Mouse (Mus musculus) neural tube, embryonic 15.5 days (tissue): ENCODE results near the gene Taf3. TPM values are rescaled to one million over a fixed set of nuclear protein-coding genes. Genes with fewer than 3 reads are reported as not detected.

Experiments
- ATAC-seq: fragments of 200-750 bp; cut with Nextera tagmentation; 2 replicates; pipeline ENCODE4 v1.8.0; 2017; ENCODE audit warnings: mild to moderate bottlenecking, moderate TSS enrichment, moderate library complexity; ENCODE audit not compliant: low FRiP score
- H3K27ac ChIP-seq: fragments of 300-500 bp; sonication (generic); replicated peaks from 2 replicates; pipeline ENCODE4 v1.5.1; 2015; ENCODE audit warnings: mild to moderate bottlenecking, inconsistent platforms
- H3K27me3 ChIP-seq: fragments of 300-500 bp; sonication (generic); replicated peaks from 2 replicates; pipeline ENCODE4 v1.6.1; 2015; ENCODE audit warnings: inconsistent platforms
- H3K36me3 ChIP-seq: fragments of 300-500 bp; sonication (generic); 2 replicates; pipeline ENCODE4 v1.6.1; 2015; ENCODE audit warnings: inconsistent platforms
- H3K4me1 ChIP-seq: fragments of 300-500 bp; sonication (generic); 2 replicates; pipeline ENCODE4 v1.6.1; 2015; ENCODE audit warnings: inconsistent platforms
- H3K4me2 ChIP-seq: fragments of 300-500 bp; sonication (generic); 2 replicates; pipeline ENCODE4 v1.6.1; 2015; ENCODE audit warnings: inconsistent platforms, mild to moderate bottlenecking, moderate library complexity
- H3K4me3 ChIP-seq: fragments of 300-500 bp; sonication (generic); replicated peaks from 2 replicates; pipeline ENCODE4 v1.5.1; 2015; ENCODE audit warnings: mild to moderate bottlenecking, inconsistent platforms
- H3K9ac ChIP-seq: fragments of 300-500 bp; sonication (generic); replicated peaks from 2 replicates; pipeline ENCODE4 v1.6.1; 2015; ENCODE audit warnings: mild to moderate bottlenecking, inconsistent platforms
- H3K9me3 ChIP-seq: fragments of 300-500 bp; sonication (generic); replicated peaks from 2 replicates; pipeline ENCODE4 v1.6.1; 2016; ENCODE audit warnings: inconsistent platforms
- WGBS: fragments of 180-500 bp; shearing (Covaris S2); methylation state at CpG from one replicate; pipeline ENCODE4 v1.1.7; 2015; ENCODE audit warnings: mixed read lengths; 5-methylcytosine and 5-hydroxymethylcytosine counted together
- polyA plus RNA-seq: library from polyadenylated mRNA; unstranded; fragments of >200 nt; fragmentation: Nextera tagmentation; extraction: Ambion mirVana; gene quantifications from 2 replicates; pipeline ENCODE4 v1.2.1, GENCODE M21; 2015

Gene Taf3
- polyA plus RNA-seq, 1 experiment from 2014 or later = 12.0 TPM

DNA sequence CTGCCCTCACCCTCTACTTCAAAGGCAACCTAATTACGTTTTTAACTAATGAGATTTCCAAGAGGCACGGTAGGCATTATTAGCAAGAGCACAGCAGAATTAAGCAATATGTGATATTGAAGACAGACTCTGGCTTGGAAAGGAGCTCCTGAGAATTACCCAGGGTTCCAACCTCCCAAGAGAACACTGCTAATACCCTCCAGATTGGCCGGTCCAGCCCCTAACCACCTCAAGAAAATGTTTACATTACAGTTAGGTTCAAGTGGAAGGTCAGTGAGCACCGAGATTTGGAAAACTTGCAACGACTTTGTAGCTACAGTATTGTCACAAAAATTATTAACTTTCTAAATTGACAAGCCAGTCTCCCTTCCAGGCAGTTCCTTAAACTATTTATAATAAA lies 66.0 kb downstream of the Taf3 start:
- H3K27me3 ChIP-seq = no peaks in the 10 kb centered on the region
- no peak overlapping the region for H3K27ac ChIP-seq
- H3K9ac ChIP-seq = no peak overlapping the region
- H3K4me1 ChIP-seq = peaks cover 6% of the 10 kb centered on the region
- 48% methylated on average over 5 of the region's 5 CpGs for WGBS
- no peaks in the 10 kb centered on the region for H3K9me3 ChIP-seq
- no peaks in the 10 kb centered on the region for H3K36me3 ChIP-seq
- no peak for ATAC-seq
- no peak overlapping the region for H3K4me3 ChIP-seq
- H3K4me2 ChIP-seq = no peak overlapping the region

DNA sequence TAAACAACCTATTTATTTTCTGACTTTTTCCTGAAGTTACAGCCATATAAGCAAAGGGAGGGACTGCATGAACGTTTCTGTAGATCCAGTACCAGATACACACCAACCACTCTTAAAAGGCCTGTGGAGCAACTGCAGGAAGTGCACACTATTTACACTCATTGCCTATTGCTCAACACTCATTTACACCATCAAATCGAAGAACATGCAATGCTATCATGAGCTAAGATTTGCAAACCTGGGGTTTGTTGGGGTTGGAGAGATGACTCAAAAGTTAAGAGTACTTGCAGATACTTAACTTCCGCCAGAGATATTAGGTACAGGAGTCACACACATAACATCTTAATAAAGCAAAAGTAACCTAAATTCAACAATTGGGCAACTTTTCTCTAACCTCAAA lies 76.5 kb downstream of the Taf3 start:
- no peak overlapping the region for H3K27ac ChIP-seq
- no peak overlapping the region for H3K4me2 ChIP-seq
- no peaks in the 10 kb centered on the region for H3K36me3 ChIP-seq
- no peak overlapping the region for H3K9ac ChIP-seq
- no peak overlapping the region for H3K4me3 ChIP-seq
- ATAC-seq = no peak
- peaks cover 4% of the 10 kb centered on the region; the same call in 1 of the 2 replicates for H3K4me1 ChIP-seq
- no peaks in the 10 kb centered on the region for H3K27me3 ChIP-seq
- WGBS = 83% methylated on average over 3 of the region's 3 CpGs
- H3K9me3 ChIP-seq = no peaks in the 10 kb centered on the region

DNA sequence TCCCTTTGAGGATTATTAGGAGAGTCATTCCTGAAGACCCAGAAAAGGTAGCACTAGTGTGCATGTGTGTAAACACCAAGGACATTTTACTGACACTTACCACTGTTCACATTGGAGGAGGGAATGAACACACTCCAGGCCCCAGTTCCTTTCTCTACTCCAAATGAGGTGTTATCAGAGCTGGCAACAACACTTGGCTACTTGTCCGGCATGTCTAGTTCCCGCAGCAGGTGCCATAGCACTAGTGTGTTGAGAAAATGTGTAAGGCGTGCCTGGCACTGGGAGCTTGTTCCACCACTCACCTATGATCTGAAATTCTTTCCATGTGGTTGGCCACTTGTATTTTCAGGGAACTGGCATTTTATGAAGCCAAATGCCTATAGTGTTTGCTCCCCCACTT lies 77.8 kb downstream of the Taf3 start:
- Histone ChIP-seq H3K4me2 (no peak overlapping the region), H3K36me3 (no peaks in the 10 kb centered on the region)

DNA sequence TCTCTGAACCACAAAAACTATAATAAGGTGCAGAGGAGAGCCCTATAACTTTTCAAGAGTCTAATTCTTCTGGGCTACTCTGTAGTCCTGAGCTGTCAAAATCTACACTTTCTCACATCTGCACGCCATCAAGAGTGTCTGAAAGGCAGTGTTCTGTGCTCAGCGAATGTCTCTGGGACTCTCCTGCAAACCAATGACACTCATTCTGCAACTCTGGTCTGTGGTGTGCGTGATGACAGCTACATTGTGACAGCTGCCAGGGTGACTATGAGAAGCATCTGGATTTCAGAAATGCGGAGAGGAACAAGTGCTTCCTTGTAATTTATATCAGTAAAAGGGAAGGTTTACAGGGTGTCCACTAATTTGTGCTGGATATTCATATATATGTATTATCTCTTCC lies 78.2 kb downstream of the Taf3 start:
- H3K9me3 ChIP-seq = no peaks in the 10 kb centered on the region
- no peaks in the 10 kb centered on the region for H3K27me3 ChIP-seq
- H3K9ac ChIP-seq = no peak overlapping the region
- H3K36me3 ChIP-seq = no peaks in the 10 kb centered on the region
- 87% methylated on average over 4 of the region's 4 CpGs for WGBS
- H3K4me3 ChIP-seq = no peak overlapping the region
- no peak overlapping the region for H3K27ac ChIP-seq
- ATAC-seq = no peak
- peaks cover 4% of the 10 kb centered on the region; the same call in 1 of the 2 replicates for H3K4me1 ChIP-seq
- no peak overlapping the region for H3K4me2 ChIP-seq

More for the DNA sequence above, 77.8 kb downstream of the Taf3 start:
- H3K9me3 ChIP-seq = no peaks in the 10 kb centered on the region
- WGBS = 98% methylated on average over 3 of the region's 3 CpGs
- no peak for ATAC-seq
- H3K27ac ChIP-seq = no peak overlapping the region
- no peaks in the 10 kb centered on the region for H3K27me3 ChIP-seq
- peaks cover 4% of the 10 kb centered on the region; the same call in 1 of the 2 replicates for H3K4me1 ChIP-seq
- no peak overlapping the region for H3K4me3 ChIP-seq
- H3K9ac ChIP-seq = no peak overlapping the region

DNA sequence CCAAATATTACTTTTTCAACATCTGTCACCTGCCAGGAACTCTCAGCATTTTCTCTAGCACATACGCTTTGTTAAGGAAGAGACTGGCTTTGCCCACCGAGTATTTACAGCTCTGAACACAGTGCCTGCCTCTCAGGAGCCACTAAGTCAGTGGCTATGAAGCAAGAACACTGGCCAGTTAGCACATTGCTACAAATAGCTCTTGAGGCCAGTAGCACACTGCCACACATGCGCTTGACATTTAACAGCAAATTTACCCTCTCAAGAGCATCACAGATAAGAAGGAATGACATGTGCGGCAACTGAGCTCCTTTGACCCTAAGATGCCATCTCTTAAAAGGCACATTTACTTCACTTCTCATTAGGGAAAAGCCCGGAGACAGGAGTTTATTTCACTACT lies 78.7 kb downstream of the Taf3 start:
- no peak overlapping the region for H3K9ac ChIP-seq
- peaks cover 4% of the 10 kb centered on the region; the same call in 1 of the 2 replicates for H3K4me1 ChIP-seq
- H3K27me3 ChIP-seq = no peaks in the 10 kb centered on the region
- no peaks in the 10 kb centered on the region for H3K9me3 ChIP-seq
- H3K36me3 ChIP-seq = no peaks in the 10 kb centered on the region
- no peak overlapping the region for H3K4me3 ChIP-seq
- H3K27ac ChIP-seq = no peak overlapping the region
- ATAC-seq = no peak
- WGBS = 90% methylated on average over 5 of the region's 5 CpGs
- no peak overlapping the region for H3K4me2 ChIP-seq

DNA sequence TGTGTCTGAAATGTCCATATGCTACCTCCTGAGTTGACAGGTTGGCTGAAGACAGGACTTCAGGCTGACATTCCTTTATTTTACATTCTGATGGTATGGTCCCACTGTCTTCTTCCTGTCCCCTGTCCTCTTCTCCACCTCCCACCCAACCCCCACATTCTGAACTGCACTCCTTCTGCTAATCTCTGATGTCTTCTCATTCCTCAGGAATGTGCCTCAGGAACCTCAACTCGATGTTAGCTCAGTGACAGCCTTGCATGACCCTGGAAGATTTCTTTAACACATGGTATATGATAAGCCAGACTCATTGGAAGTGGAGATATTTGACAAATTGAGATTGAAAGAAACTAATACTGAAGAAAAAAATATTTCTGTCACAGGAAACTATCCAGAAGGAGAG lies 81.8 kb downstream of the Taf3 start:
- 82% methylated on average over 1 of the region's 1 CpGs for WGBS
- Histone ChIP-seq H3K4me3 (no peak overlapping the region), H3K36me3 (no peaks in the 10 kb centered on the region), H3K4me2 (no peak overlapping the region), H3K27me3 (no peaks in the 10 kb centered on the region), H3K9me3 (no peaks in the 10 kb centered on the region), H3K9ac (no peak overlapping the region), H3K4me1 (peaks cover 10% of the 10 kb centered on the region), H3K27ac (no peak overlapping the region)
- no peak for ATAC-seq

DNA sequence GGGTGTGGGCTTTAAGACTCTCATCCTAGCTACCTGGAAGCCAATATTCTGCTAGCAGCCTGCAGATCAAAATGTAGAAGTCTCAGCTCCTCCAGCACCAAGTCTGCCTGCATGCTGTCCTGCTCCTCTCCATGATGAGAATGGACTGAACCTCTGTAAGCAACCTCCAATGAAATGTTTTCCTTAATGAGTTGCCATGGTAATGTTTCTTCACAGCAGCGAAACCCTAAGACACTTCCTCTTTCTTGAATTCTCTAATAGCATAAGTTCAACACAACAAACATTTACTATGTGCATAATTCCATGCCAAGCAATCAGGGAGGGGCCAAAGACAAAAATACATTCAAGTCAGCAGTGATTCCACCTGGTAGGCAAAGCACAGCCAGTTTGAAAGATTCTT lies 82.8 kb downstream of the Taf3 start:
- WGBS = 77% methylated on average over 1 of the region's 1 CpGs
- Histone ChIP-seq H3K4me2 (no peak overlapping the region), H3K27me3 (no peaks in the 10 kb centered on the region), H3K4me1 (peaks cover 8% of the 10 kb centered on the region), H3K36me3 (no peaks in the 10 kb centered on the region), H3K9me3 (no peaks in the 10 kb centered on the region), H3K4me3 (no peak overlapping the region), H3K27ac (no peak overlapping the region), H3K9ac (no peak overlapping the region)
- ATAC-seq = no peak

DNA sequence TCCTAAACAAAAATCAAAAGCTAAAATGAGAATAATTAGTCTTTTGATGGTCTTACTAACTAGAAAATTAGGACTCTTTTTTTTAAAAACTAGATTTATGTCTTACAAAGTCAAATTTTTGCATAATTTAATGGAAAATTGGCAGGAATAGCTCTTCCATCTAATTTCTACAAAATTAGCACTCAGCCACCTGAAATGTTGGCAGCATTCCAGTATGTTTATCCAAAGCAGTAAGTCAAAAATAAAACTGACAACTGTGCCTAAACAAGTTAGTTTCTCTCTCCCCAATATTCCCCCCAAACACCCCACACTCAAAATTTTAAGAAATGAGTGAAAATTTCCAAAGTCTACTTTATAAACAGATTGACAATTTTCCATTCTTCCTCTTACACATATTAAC lies 85.5 kb downstream of the Taf3 start:
- H3K9me3 ChIP-seq = no peaks in the 10 kb centered on the region
- no peaks in the 10 kb centered on the region for H3K27me3 ChIP-seq
- no peak overlapping the region for H3K27ac ChIP-seq
- no peak overlapping the region for H3K9ac ChIP-seq
- H3K36me3 ChIP-seq = no peaks in the 10 kb centered on the region
- H3K4me3 ChIP-seq = no peak overlapping the region
- H3K4me2 ChIP-seq = no peak overlapping the region
- H3K4me1 ChIP-seq = peaks cover 10% of the 10 kb centered on the region
- no peak for ATAC-seq

DNA sequence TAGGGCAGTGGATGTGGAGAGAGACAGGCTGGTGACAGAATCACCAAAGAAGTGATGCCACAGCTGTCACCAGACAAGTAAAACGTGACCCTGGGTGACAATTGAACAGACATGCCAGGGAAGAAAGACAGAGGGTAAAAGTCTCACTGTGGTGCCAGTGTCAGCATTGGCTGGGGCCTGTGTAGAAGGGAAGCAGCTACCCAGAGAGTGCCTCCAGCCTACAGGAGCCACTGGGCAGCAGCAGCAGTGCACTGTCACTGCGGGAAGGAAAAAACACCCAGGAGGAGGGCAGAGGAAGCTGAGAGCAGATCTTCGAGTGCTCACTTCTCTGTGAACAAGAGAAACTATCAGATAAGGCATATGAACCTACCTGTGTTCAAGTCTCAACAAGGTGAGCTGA lies 86.7 kb downstream of the Taf3 start:
- ATAC-seq = no peak
- H3K4me2 ChIP-seq = no peak overlapping the region
- no peak overlapping the region for H3K27ac ChIP-seq
- no peaks in the 10 kb centered on the region for H3K36me3 ChIP-seq
- WGBS = 33% methylated on average over 3 of the region's 3 CpGs
- peaks cover 10% of the 10 kb centered on the region for H3K4me1 ChIP-seq
- no peaks in the 10 kb centered on the region for H3K9me3 ChIP-seq
- H3K27me3 ChIP-seq = no peaks in the 10 kb centered on the region
- no peak overlapping the region for H3K4me3 ChIP-seq
- no peak overlapping the region for H3K9ac ChIP-seq

DNA sequence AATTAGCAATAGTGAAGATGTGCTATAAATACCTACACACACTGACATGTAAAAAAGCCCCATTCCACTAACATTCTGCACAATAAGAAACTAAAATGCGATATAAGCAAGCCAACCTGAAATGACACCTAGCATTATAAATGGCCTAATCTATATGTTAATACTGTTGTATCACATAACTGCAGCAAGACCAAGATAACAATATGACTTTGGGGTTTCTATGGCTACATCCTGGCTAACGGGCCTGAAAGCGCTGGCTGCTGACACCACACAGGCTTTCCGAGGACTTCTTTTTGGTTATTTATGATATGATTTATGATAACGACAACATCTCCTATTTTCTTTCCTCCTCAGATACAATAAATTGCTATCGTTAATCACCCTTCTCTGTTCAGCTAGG lies 90.4 kb downstream of the Taf3 start:
- ATAC-seq = 0 out of 2 replicates have a peak, but pooled peaks have one; percentile 18
- no peak overlapping the region for H3K27ac ChIP-seq
- WGBS = 52% methylated on average over 6 of the region's 6 CpGs

DNA sequence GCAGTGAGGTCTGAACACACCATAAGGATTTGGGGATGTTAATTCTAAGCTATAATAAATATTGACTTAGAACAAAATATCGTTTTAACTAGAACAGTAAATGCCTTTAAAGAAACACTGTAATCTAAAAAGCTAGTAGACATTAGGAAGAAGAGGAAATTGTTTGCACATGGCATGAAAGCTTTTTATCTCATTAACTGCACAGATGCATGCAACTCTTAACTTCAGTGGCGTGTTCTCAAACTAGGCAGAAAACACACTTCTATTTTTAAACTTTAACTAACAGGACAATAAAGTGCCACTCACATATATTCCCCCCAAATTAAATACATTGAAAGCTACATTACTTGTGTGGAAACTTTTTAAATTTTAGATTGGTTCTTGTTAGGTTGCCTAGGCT lies 91.8 kb downstream of the Taf3 start:
- Histone ChIP-seq H3K36me3 (peaks cover 4% of the 10 kb centered on the region; the same call in 1 of the 2 replicates), H3K9ac (no peak overlapping the region), H3K27me3 (no peaks in the 10 kb centered on the region), H3K4me2 (no peak overlapping the region), H3K27ac (no peak overlapping the region), H3K9me3 (no peaks in the 10 kb centered on the region), H3K4me1 (peaks cover 9% of the 10 kb centered on the region), H3K4me3 (no peak overlapping the region)
- no peak for ATAC-seq
- 61% methylated on average over 2 of the region's 2 CpGs for WGBS

More for the DNA sequence above, 90.4 kb downstream of the Taf3 start:
- H3K27me3 ChIP-seq = no peaks in the 10 kb centered on the region
- H3K4me1 ChIP-seq = peaks cover 16% of the 10 kb centered on the region
- H3K4me2 ChIP-seq = no peak overlapping the region
- H3K36me3 ChIP-seq = no peaks in the 10 kb centered on the region
- no peaks in the 10 kb centered on the region for H3K9me3 ChIP-seq
- no peak overlapping the region for H3K9ac ChIP-seq
- H3K4me3 ChIP-seq = no peak overlapping the region

DNA sequence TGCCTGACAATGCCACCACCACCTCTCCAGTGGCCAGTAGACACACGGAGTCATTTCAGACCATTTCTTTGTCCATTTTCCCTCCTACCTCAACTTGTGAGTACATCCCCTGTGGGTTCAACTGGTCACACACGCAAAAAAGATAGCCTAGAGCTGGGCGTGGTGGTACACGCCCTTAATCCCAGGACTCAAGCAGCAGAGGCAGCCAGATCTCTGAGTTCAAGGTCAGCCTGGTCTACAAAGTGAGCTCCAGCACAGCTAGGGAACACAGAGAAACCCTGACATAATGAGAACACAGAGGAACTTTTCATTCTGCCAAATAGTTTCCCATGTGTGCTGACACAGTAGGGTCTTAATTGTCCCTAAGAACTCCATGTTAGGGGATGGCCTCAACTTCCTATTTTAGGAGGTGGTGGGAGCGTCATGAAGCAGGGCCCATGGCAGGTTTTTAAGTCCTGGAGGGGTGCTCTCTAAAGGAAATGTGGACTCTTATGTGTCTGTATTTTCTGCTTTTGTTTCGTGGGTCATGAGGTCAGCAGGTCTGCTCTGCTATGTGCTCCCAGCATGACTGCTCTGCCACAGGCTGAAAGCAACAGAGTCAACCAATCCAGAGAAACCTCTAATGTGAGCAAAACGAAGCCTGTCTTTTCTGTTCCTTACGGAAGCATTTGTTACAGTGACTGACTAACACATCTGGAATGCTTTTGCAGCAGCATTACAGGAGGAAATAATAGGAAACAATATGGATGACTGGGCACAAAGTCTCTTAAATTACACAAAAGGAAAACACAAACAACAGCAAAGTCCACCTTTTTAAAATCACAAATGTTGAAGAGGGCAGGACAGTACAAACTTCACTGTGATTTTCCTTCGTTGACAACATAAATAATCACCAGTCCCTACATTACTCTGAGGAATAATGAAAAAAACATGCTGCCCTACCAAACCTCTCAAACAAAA lies 92.5 kb downstream of the Taf3 start:
- 56% methylated on average over 9 of the region's 9 CpGs for WGBS
- H3K9me3 ChIP-seq = no peaks in the 10 kb centered on the region
- H3K27me3 ChIP-seq = no peaks in the 10 kb centered on the region
- peaks cover 4% of the 10 kb centered on the region; the same call in 1 of the 2 replicates for H3K36me3 ChIP-seq
- H3K27ac ChIP-seq = 0 out of 2 replicates have a peak overlapping the region, but pooled peaks have one; percentile 23
- ATAC-seq = peak; percentile 58; the same call in 1 of the 2 replicates
- H3K4me1 ChIP-seq = peaks cover 9% of the 10 kb centered on the region
- no peak overlapping the region for H3K9ac ChIP-seq
- no peak overlapping the region for H3K4me2 ChIP-seq
- no peak overlapping the region for H3K4me3 ChIP-seq
